Mouse (Mus musculus): ENCODE results near the gene Itga5.

- peak; percentile 72 for TF ChIP-seq CTCF (IDR thresholded peaks at IDR 0.05)
- TF ChIP-seq EP300 (IDR thresholded peaks at IDR 0.05): no peak
These were observed 58.3 kb downstream of the Itga5 start for GRCm38 (mm10) chr15:103308056-103308875.

All from lung, postnatal 0 days (tissue).